Mouse (Mus musculus): ENCODE measurements around the gene Knstrn. TPM values are rescaled to one million over a fixed set of nuclear protein-coding genes. Genes with fewer than 3 reads are reported as not detected.

The Knstrn gene
- polyA plus RNA-seq, 1 experiment from 2014 or later = 133 TPM

GRCm38 (mm10) chr2:118835115-118835514 lies 21.3 kb downstream of the Knstrn start:
- Histone ChIP-seq H3K4me2 (no peak overlapping the region), H3K4me3 (no peak overlapping the region), H3K9me3 (replicated peaks) (no peaks in the 10 kb centered on the region), H3K36me3 (ENCODE audit: poor library complexity, severe bottlenecking) (peaks cover 60% of the 10 kb centered on the region), H3K4me1 (no peaks in the 10 kb centered on the region), H3K27ac (no peak overlapping the region), H3K27me3 (no peaks in the 10 kb centered on the region), H3K9ac (no peak overlapping the region)
- no peak for ATAC-seq
- WGBS = 79% methylated on average over 6 of the region's 6 CpGs

GRCm38 (mm10) chr2:118838330-118838729 lies 24.5 kb downstream of the Knstrn start:
- no peak overlapping the region for H3K4me3 ChIP-seq
- no peak overlapping the region for H3K27ac ChIP-seq
- H3K36me3 ChIP-seq (ENCODE audit: poor library complexity, severe bottlenecking) = peaks cover 29% of the 10 kb centered on the region
- H3K9me3 ChIP-seq (replicated peaks) = no peaks in the 10 kb centered on the region
- no peak overlapping the region for H3K9ac ChIP-seq
- no peaks in the 10 kb centered on the region for H3K4me1 ChIP-seq
- ATAC-seq = no peak
- WGBS = 55% methylated on average over 5 of the region's 5 CpGs
- H3K4me2 ChIP-seq = no peak overlapping the region
- H3K27me3 ChIP-seq = no peaks in the 10 kb centered on the region

- Histone ChIP-seq H3K36me3 (ENCODE audit: poor library complexity, severe bottlenecking) (0 out of 2 replicates have a peak, but pooled peaks cover under 1% of the 10 kb centered on the region), H3K27me3 (no peaks in the 10 kb centered on the region), H3K27ac (no peak overlapping the region), H3K4me2 (no peak overlapping the region), H3K4me3 (no peak overlapping the region), H3K4me1 (no peaks in the 10 kb centered on the region; the same call in 1 of the 2 replicates), H3K9me3 (replicated peaks) (no peaks in the 10 kb centered on the region), H3K9ac (no peak overlapping the region)
- no peak for ATAC-seq
- WGBS = 75% methylated on average over 5 of the region's 5 CpGs
These were observed 27.4 kb downstream of the Knstrn start for GRCm38 (mm10) chr2:118841186-118841585.

GRCm38 (mm10) chr2:118841774-118842173 lies 28.0 kb downstream of the Knstrn start:
- no peak overlapping the region for H3K9ac ChIP-seq
- no peak overlapping the region for H3K4me3 ChIP-seq
- no peaks in the 10 kb centered on the region for H3K36me3 ChIP-seq (ENCODE audit: poor library complexity, severe bottlenecking)
- WGBS = 86% methylated on average over 4 of the region's 4 CpGs
- H3K27ac ChIP-seq = no peak overlapping the region
- H3K4me2 ChIP-seq = no peak overlapping the region
- no peaks in the 10 kb centered on the region for H3K9me3 ChIP-seq (replicated peaks)
- no peaks in the 10 kb centered on the region; the same call in 1 of the 2 replicates for H3K4me1 ChIP-seq
- no peak for ATAC-seq
- H3K27me3 ChIP-seq = no peaks in the 10 kb centered on the region

GRCm38 (mm10) chr2:118844427-118844826 lies 30.6 kb downstream of the Knstrn start:
- Histone ChIP-seq H3K9ac (no peak overlapping the region), H3K4me1 (no peaks in the 10 kb centered on the region; the same call in 1 of the 2 replicates), H3K4me3 (no peak overlapping the region), H3K4me2 (no peak overlapping the region), H3K36me3 (ENCODE audit: poor library complexity, severe bottlenecking) (no peaks in the 10 kb centered on the region), H3K27me3 (no peaks in the 10 kb centered on the region), H3K27ac (no peak overlapping the region), H3K9me3 (replicated peaks) (no peaks in the 10 kb centered on the region)
- WGBS = 82% methylated on average over 3 of the region's 3 CpGs
- no peak for ATAC-seq

- Histone ChIP-seq H3K9me3 (replicated peaks) (no peaks in the 10 kb centered on the region), H3K4me3 (no peak overlapping the region), H3K9ac (no peak overlapping the region), H3K4me2 (no peak overlapping the region), H3K27me3 (no peaks in the 10 kb centered on the region), H3K36me3 (ENCODE audit: poor library complexity, severe bottlenecking) (no peaks in the 10 kb centered on the region), H3K4me1 (no peaks in the 10 kb centered on the region; the same call in 1 of the 2 replicates), H3K27ac (no peak overlapping the region)
- ATAC-seq = peak; percentile 81
- WGBS = 58% methylated on average over 7 of the region's 7 CpGs
These were observed 32.4 kb downstream of the Knstrn start for GRCm38 (mm10) chr2:118846246-118846645.

DNA sequence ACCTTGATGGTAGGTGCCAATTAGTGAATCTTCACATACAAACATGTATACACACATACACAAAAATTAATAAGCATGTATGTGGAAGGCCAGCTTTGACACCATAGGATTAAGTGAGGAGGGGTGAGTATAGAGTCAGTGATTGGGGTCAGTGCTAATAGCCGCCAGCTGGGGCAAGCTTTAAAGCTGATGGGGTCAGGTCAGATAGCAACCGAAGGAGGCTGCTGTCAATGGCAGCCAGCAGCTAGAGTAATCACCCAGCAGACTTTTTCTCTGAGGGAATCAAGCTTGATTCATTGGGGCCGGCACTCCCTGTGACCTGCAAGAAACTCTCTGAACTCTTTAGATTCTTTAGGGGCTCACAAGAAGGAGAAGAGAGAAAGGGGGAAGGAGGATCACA lies 38.0 kb downstream of the Knstrn start:
- H3K4me1 ChIP-seq = no peaks in the 10 kb centered on the region
- WGBS = 39% methylated on average over 3 of the region's 3 CpGs
- H3K4me3 ChIP-seq = no peak overlapping the region
- no peak for ATAC-seq
- H3K36me3 ChIP-seq (ENCODE audit: poor library complexity, severe bottlenecking) = no peaks in the 10 kb centered on the region
- no peak overlapping the region for H3K4me2 ChIP-seq
- H3K9ac ChIP-seq = no peak overlapping the region
- H3K9me3 ChIP-seq (replicated peaks) = no peaks in the 10 kb centered on the region
- no peaks in the 10 kb centered on the region for H3K27me3 ChIP-seq
- no peak overlapping the region for H3K27ac ChIP-seq

DNA sequence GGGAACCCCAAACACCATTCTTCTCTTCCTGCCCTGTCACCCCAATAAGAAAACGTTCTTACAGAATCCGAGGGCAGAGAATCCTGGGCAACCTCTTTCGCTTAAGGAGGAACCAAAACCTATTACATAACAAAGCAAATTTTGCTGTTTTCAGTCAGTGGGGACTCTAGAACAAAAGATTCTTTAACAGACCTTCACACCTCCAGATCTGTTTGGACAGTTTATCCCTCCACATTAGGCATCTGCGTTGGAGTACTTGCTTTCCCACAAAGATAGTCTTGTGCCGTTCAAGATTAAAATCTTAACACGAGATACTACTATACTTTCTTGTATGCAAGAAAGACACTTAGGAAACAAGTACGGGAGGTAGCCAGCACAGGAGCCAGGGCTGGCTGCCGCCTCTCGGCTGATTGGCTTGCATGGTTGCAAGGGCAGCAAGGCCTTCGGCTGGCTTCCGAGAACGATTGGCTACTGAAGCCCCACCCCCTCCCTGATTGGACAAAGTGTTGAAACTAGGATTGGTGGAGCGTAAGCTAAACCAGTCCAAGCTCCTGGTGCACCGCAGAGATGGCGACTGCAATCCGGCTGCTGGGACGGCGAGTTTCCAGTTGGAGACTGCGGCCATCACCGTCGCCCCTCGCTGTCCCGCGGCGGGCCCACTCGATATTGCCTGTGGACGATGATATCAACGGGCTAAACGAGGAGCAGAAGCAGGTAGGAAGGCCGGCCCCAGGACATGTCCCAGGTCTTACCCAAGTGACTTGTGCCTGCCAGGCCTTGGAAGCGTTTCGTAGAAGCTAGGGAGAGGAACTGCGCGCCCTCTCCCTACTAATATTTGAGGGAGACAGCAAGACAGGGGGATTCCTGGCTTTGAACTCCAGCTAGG lies 47.9 kb downstream of the Knstrn start, which contains the start of gene Ivd:
Ivd (plus strand) TSS at position 501 of the 886 bp plus-strand sequence.
- H3K4me1 ChIP-seq = peaks cover 21% of the 10 kb centered on the region
- H3K36me3 ChIP-seq (ENCODE audit: poor library complexity, severe bottlenecking) = 0 out of 2 replicates have a peak, but pooled peaks cover 4% of the 10 kb centered on the region
- H3K27ac ChIP-seq = peak within 1 kb of the TSS; percentile 16; the same call in 1 of the 2 replicates
- no peaks in the 10 kb centered on the region for H3K9me3 ChIP-seq (replicated peaks)
- peak within 1 kb of the TSS; percentile 82 for H3K4me2 ChIP-seq
- peak; percentile 100 for ATAC-seq
- H3K27me3 ChIP-seq = no peaks in the 10 kb centered on the region
- H3K4me3 ChIP-seq = peak within 1 kb of the TSS; percentile 63
- H3K9ac ChIP-seq = peak within 1 kb of the TSS; percentile 75
- under 1% methylated on average over 34 of the region's 34 CpGs for WGBS

GRCm38 (mm10) chr2:118862340-118862675 lies 48.5 kb downstream of the Knstrn start:
- 0 out of 2 replicates have a peak, but pooled peaks cover 4% of the 10 kb centered on the region for H3K36me3 ChIP-seq (ENCODE audit: poor library complexity, severe bottlenecking)
- peak overlapping the region; percentile 82 for H3K4me2 ChIP-seq
- no peaks in the 10 kb centered on the region for H3K9me3 ChIP-seq (replicated peaks)
- no peaks in the 10 kb centered on the region for H3K27me3 ChIP-seq
- no peak for ATAC-seq
- H3K9ac ChIP-seq = peak overlapping the region; percentile 75
- 0 out of 2 replicates have a peak overlapping the region, but pooled peaks have one; percentile 16 for H3K27ac ChIP-seq
- H3K4me3 ChIP-seq = peak overlapping the region; percentile 63
- WGBS = 28% methylated on average over 3 of the region's 3 CpGs
- H3K4me1 ChIP-seq = peaks cover 21% of the 10 kb centered on the region

GRCm38 (mm10) chr2:118870601-118871000 lies 56.8 kb downstream of the Knstrn start:
- no peak overlapping the region for H3K9ac ChIP-seq
- no peaks in the 10 kb centered on the region for H3K9me3 ChIP-seq (replicated peaks)
- H3K4me2 ChIP-seq = no peak overlapping the region
- no peaks in the 10 kb centered on the region for H3K4me1 ChIP-seq
- H3K27ac ChIP-seq = no peak overlapping the region
- peaks cover 51% of the 10 kb centered on the region for H3K36me3 ChIP-seq (ENCODE audit: poor library complexity, severe bottlenecking)
- no peak for ATAC-seq
- no peak overlapping the region for H3K4me3 ChIP-seq
- 95% methylated on average over 3 of the region's 3 CpGs for WGBS
- H3K27me3 ChIP-seq = no peaks in the 10 kb centered on the region

- Histone ChIP-seq H3K4me3 (no peak overlapping the region), H3K9ac (no peak overlapping the region)
These were observed 57.2 kb downstream of the Knstrn start for GRCm38 (mm10) chr2:118871032-118871431.

DNA sequence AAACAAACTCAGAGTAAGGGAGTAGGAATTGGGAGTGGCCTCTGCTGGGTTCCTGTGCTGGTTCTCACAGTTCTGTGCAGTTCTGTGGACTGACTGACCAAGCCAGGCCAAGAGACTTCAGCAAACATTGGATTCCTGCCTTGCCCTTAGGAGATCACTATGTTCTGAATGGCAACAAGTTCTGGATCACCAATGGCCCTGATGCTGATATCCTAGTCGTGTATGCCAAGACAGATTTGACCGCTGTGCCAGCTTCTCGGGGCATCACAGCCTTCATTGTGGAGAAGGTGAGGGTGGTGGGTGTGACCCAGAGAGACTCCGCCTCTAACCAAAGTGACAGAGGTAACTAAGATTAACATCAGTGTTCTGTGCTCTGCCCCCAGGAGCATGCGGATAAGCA lies 59.2 kb downstream of the Knstrn start:
- Histone ChIP-seq H3K27ac (no peak overlapping the region), H3K4me3 (no peak overlapping the region), H3K9me3 (replicated peaks) (no peaks in the 10 kb centered on the region), H3K4me2 (no peak overlapping the region), H3K4me1 (no peaks in the 10 kb centered on the region), H3K27me3 (no peaks in the 10 kb centered on the region), H3K9ac (no peak overlapping the region), H3K36me3 (ENCODE audit: poor library complexity, severe bottlenecking) (peaks cover 71% of the 10 kb centered on the region)
- ATAC-seq = no peak
- WGBS = 96% methylated on average over 5 of the region's 5 CpGs

More at GRCm38 (mm10) chr2:118871032-118871431, 57.2 kb downstream of the Knstrn start:
- no peaks in the 10 kb centered on the region for H3K27me3 ChIP-seq
- WGBS = 67% methylated on average over 1 of the region's 1 CpGs
- peaks cover 53% of the 10 kb centered on the region for H3K36me3 ChIP-seq (ENCODE audit: poor library complexity, severe bottlenecking)
- H3K4me2 ChIP-seq = no peak overlapping the region
- no peak for ATAC-seq
- no peaks in the 10 kb centered on the region for H3K4me1 ChIP-seq
- H3K27ac ChIP-seq = no peak overlapping the region
- H3K9me3 ChIP-seq (replicated peaks) = no peaks in the 10 kb centered on the region
